Mouse (Mus musculus) embryonic facial prominence, embryonic 11.5 days (tissue): ENCODE measurements around the gene Eif1ad. TPM values are rescaled to one million over a fixed set of nuclear protein-coding genes. Genes with fewer than 3 reads are reported as not detected.

Experiments used
- ATAC-seq: fragments of 200-750 bp; cut with Nextera tagmentation; replicated peaks from 2 replicates; pipeline ENCODE4 v1.8.0; 2017; ENCODE audit warnings: low read depth; ENCODE audit not compliant: insufficient number of reproducible peaks, low FRiP score, low TSS enrichment
- DNase-seq: peaks from one replicate; pipeline ENCODE4 v3.0.0-alpha.2; 2015; ENCODE audit warnings: low spot score
- H3K27ac ChIP-seq: fragments of 300-500 bp; sonication (generic); replicated peaks from 2 replicates; pipeline ENCODE4 v1.5.1; 2014; ENCODE audit warnings: mild to moderate bottlenecking, low read depth, low read length, control low read depth
- H3K27me3 ChIP-seq: fragments of 300-500 bp; sonication (generic); 2 replicates; pipeline ENCODE4 v1.6.1; 2014; ENCODE audit warnings: mild to moderate bottlenecking, low read length, moderate library complexity, mixed read lengths; ENCODE audit not compliant: control insufficient read depth, insufficient read depth
- H3K36me3 ChIP-seq: fragments of 300-500 bp; sonication (generic); replicated peaks from 2 replicates; pipeline ENCODE4 v1.6.1; 2014; ENCODE audit warnings: low read depth, mild to moderate bottlenecking, low read length, moderate library complexity, mixed read lengths; ENCODE audit not compliant: control insufficient read depth, insufficient read depth
- H3K4me1 ChIP-seq: fragments of 300-500 bp; sonication (generic); 2 replicates; pipeline ENCODE4 v1.6.1; 2014; ENCODE audit warnings: low read length, mixed read lengths; ENCODE audit not compliant: control insufficient read depth, insufficient read depth
- H3K4me2 ChIP-seq: fragments of 300-500 bp; sonication (generic); 2 replicates; pipeline ENCODE4 v1.6.1; 2014; ENCODE audit warnings: low read depth, mild to moderate bottlenecking, control low read depth, low read length, moderate library complexity
- H3K4me3 ChIP-seq: fragments of 300-500 bp; sonication (generic); 2 replicates; pipeline ENCODE4 v1.5.1; 2014; ENCODE audit warnings: low read depth, low read length, control low read depth
- H3K9ac ChIP-seq: fragments of 300-500 bp; sonication (generic); replicated peaks from 2 replicates; pipeline ENCODE4 v1.6.1; 2014; ENCODE audit warnings: mild to moderate bottlenecking, control low read depth, low read length
- H3K9me3 ChIP-seq: fragments of 300-500 bp; sonication (generic); replicated peaks from 2 replicates; pipeline ENCODE4 v1.6.1; 2016; ENCODE audit warnings: mild to moderate bottlenecking, low read length, inconsistent platforms, mixed read lengths; ENCODE audit not compliant: control insufficient read depth
- WGBS: fragments of 180-500 bp; shearing (Covaris S2); extraction: QIAGEN DNeasy Blood & Tissue Kit; methylation state at CpG from one replicate; pipeline ENCODE4 v1.1.7; 2014; 5-methylcytosine and 5-hydroxymethylcytosine counted together
- polyA plus RNA-seq: library from polyadenylated mRNA; unstranded; fragments of >200 nt; fragmentation: Nextera tagmentation; extraction: Ambion mirVana; gene quantifications from 2 replicates; pipeline ENCODE4 v1.2.1, GENCODE M21; 2014

Gene Eif1ad
- polyA plus RNA-seq, 1 experiment from 2014 or later: 58.2 TPM

GRCm38 (mm10) chr19:5409068-5409467, 42.5 kb downstream of the Eif1ad start:
- no peaks in the 10 kb centered on the region for H3K4me1 ChIP-seq
- no peaks in the 10 kb centered on the region for H3K9me3 ChIP-seq
- H3K36me3 ChIP-seq: no peaks in the 10 kb centered on the region
- WGBS: 54% methylated on average over 5 of the region's 5 CpGs
- ATAC-seq (no peak), DNase-seq (peak; percentile 44)
- H3K27me3 ChIP-seq: no peaks in the 10 kb centered on the region
- no peak overlapping the region for H3K4me3 ChIP-seq
- no peak overlapping the region for H3K27ac ChIP-seq
- no peak overlapping the region for H3K9ac ChIP-seq
- no peak overlapping the region for H3K4me2 ChIP-seq

- Histone ChIP-seq H3K4me2 (no peak overlapping the region), H3K27ac (no peak overlapping the region), H3K27me3 (no peaks in the 10 kb centered on the region), H3K9ac (no peak overlapping the region), H3K36me3 (no peaks in the 10 kb centered on the region), H3K4me3 (no peak overlapping the region), H3K4me1 (no peaks in the 10 kb centered on the region), H3K9me3 (no peaks in the 10 kb centered on the region)
- DNase-seq (no peak), ATAC-seq (no peak)
- WGBS: 84% methylated on average over 5 of the region's 5 CpGs
These were observed 44.1 kb downstream of the Eif1ad start for GRCm38 (mm10) chr19:5410641-5411040.

GRCm38 (mm10) chr19:5411961-5412360, 45.4 kb downstream of the Eif1ad start:
- no peaks in the 10 kb centered on the region for H3K4me1 ChIP-seq
- H3K27ac ChIP-seq: no peak overlapping the region
- DNase-seq (no peak), ATAC-seq (no peak)
- H3K36me3 ChIP-seq: no peaks in the 10 kb centered on the region
- no peak overlapping the region for H3K4me3 ChIP-seq
- H3K9me3 ChIP-seq: no peaks in the 10 kb centered on the region
- 58% methylated on average over 5 of the region's 5 CpGs for WGBS
- H3K9ac ChIP-seq: no peak overlapping the region
- no peak overlapping the region for H3K4me2 ChIP-seq
- H3K27me3 ChIP-seq: no peaks in the 10 kb centered on the region

- Histone ChIP-seq H3K36me3 (no peaks in the 10 kb centered on the region), H3K4me1 (no peaks in the 10 kb centered on the region), H3K9ac (no peak overlapping the region), H3K4me2 (no peak overlapping the region), H3K27ac (no peak overlapping the region), H3K27me3 (no peaks in the 10 kb centered on the region), H3K4me3 (no peak overlapping the region), H3K9me3 (no peaks in the 10 kb centered on the region)
- no peak for DNase-seq
- no peak for ATAC-seq
- WGBS: 80% methylated on average over 4 of the region's 4 CpGs
These were observed 47.3 kb downstream of the Eif1ad start for GRCm38 (mm10) chr19:5413840-5414239.

GRCm38 (mm10) chr19:5414534-5414957, 48.0 kb downstream of the Eif1ad start:
- WGBS: 55% methylated on average over 2 of the region's 2 CpGs
- no peak overlapping the region for H3K4me2 ChIP-seq
- no peak overlapping the region for H3K4me3 ChIP-seq
- no peaks in the 10 kb centered on the region for H3K27me3 ChIP-seq
- H3K9ac ChIP-seq: no peak overlapping the region
- H3K9me3 ChIP-seq: no peaks in the 10 kb centered on the region
- no peaks in the 10 kb centered on the region for H3K36me3 ChIP-seq
- H3K4me1 ChIP-seq: no peaks in the 10 kb centered on the region
- ATAC-seq: no peak
- DNase-seq: no peak
- no peak overlapping the region for H3K27ac ChIP-seq

GRCm38 (mm10) chr19:5418750-5419466, 52.4 kb downstream of the Eif1ad start:
- H3K4me1 ChIP-seq: peaks cover 7% of the 10 kb centered on the region
- no peak overlapping the region for H3K9ac ChIP-seq
- DNase-seq: no peak
- no peaks in the 10 kb centered on the region for H3K9me3 ChIP-seq
- peaks cover 2% of the 10 kb centered on the region for H3K36me3 ChIP-seq
- H3K27me3 ChIP-seq: no peaks in the 10 kb centered on the region
- ATAC-seq: no peak
- no peak overlapping the region for H3K4me2 ChIP-seq
- 92% methylated on average over 8 of the region's 8 CpGs for WGBS
- H3K4me3 ChIP-seq: no peak overlapping the region
- no peak overlapping the region for H3K27ac ChIP-seq

GRCm38 (mm10) chr19:5419630-5420029, 53.1 kb downstream of the Eif1ad start:
- no peak overlapping the region for H3K4me2 ChIP-seq
- no peak overlapping the region for H3K4me3 ChIP-seq
- H3K27me3 ChIP-seq: no peaks in the 10 kb centered on the region
- DNase-seq: no peak
- no peak overlapping the region for H3K27ac ChIP-seq
- H3K9ac ChIP-seq: no peak overlapping the region
- 94% methylated on average over 9 of the region's 9 CpGs for WGBS
- H3K36me3 ChIP-seq: peaks cover 2% of the 10 kb centered on the region
- no peaks in the 10 kb centered on the region for H3K9me3 ChIP-seq
- no peak for ATAC-seq
- peaks cover 7% of the 10 kb centered on the region for H3K4me1 ChIP-seq

GRCm38 (mm10) chr19:5420579-5420978, 54.0 kb downstream of the Eif1ad start:
- Histone ChIP-seq H3K9me3 (no peaks in the 10 kb centered on the region), H3K36me3 (peaks cover 2% of the 10 kb centered on the region), H3K27ac (no peak overlapping the region), H3K9ac (no peak overlapping the region), H3K4me3 (no peak overlapping the region), H3K27me3 (no peaks in the 10 kb centered on the region), H3K4me2 (no peak overlapping the region), H3K4me1 (peaks cover 7% of the 10 kb centered on the region)
- WGBS: 95% methylated on average over 6 of the region's 6 CpGs
- ATAC-seq (no peak), DNase-seq (no peak)
